Mouse (Mus musculus): ENCODE data around the gene Exosc9. TPM values are rescaled to one million over a fixed set of nuclear protein-coding genes. Genes with fewer than 3 reads are reported as not detected.
A peak's percentile ranks its signal among the peaks of the same experiment; 100 is the strongest.

Gene Exosc9
- polyA plus RNA-seq, 1 experiment from 2014 or later = 32.7 TPM

GRCm38 (mm10) chr3:36531979-36532542 is 20.3 kb upstream of the Exosc9 start:
- H3K4me2 ChIP-seq (replicated peaks; ENCODE audit: low read depth, low read length) = peak overlapping the region; percentile 69
- no peaks in the 10 kb centered on the region for H3K36me3 ChIP-seq (ENCODE audit: insufficient read depth, low read length)
- peak; percentile 54 for DNase-seq (ENCODE audit: low spot score)
- 0 out of 2 replicates have a peak, but pooled peaks have one; percentile 4 for ATAC-seq
- H3K4me1 ChIP-seq (ENCODE audit: insufficient read depth, low read depth, low read length) = peaks cover 15% of the 10 kb centered on the region; the same call in 1 of the 2 replicates
- H3K9ac ChIP-seq (replicated peaks; ENCODE audit: low read depth) = peak overlapping the region; percentile 26; the same call in 1 of the 2 replicates
- H3K9me3 ChIP-seq (ENCODE audit: low read length) = no peaks in the 10 kb centered on the region
- H3K4me3 ChIP-seq (ENCODE audit: low read depth, low read length) = peak overlapping the region; percentile 42
- H3K27me3 ChIP-seq (replicated peaks; ENCODE audit: insufficient read depth, low read length) = no peaks in the 10 kb centered on the region
- TF ChIP-seq CTCF (IDR thresholded peaks at IDR 0.05) = no peak
- no peak for TF ChIP-seq EP300 (IDR thresholded peaks at IDR 0.05)
- H3K27ac ChIP-seq (ENCODE audit: low read length) = no peak overlapping the region
- 4% methylated on average over 18 of the region's 18 CpGs for WGBS

GRCm38 (mm10) chr3:36532738-36533137 is 19.7 kb upstream of the Exosc9 start:
- peak overlapping the region; percentile 69; the same call in 1 of the 2 replicates for H3K4me2 ChIP-seq (replicated peaks; ENCODE audit: low read depth, low read length)

GRCm38 (mm10) chr3:36533201-36533672 is 19.2 kb upstream of the Exosc9 start:
- H3K4me1 ChIP-seq (ENCODE audit: insufficient read depth, low read depth, low read length) = peaks cover 15% of the 10 kb centered on the region; the same call in 1 of the 2 replicates
- peak overlapping the region; percentile 34; the same call in 1 of the 2 replicates for H3K27ac ChIP-seq (ENCODE audit: low read length)
- no peaks in the 10 kb centered on the region for H3K9me3 ChIP-seq (ENCODE audit: low read length)
- no peak overlapping the region for H3K4me2 ChIP-seq (replicated peaks; ENCODE audit: low read depth, low read length)
- ATAC-seq (peak; percentile 56), DNase-seq (ENCODE audit: low spot score) (peak; percentile 59)
- WGBS = 0% methylated on average over 1 of the region's 1 CpGs
- no peak overlapping the region for H3K4me3 ChIP-seq (ENCODE audit: low read depth, low read length)
- H3K36me3 ChIP-seq (ENCODE audit: insufficient read depth, low read length) = no peaks in the 10 kb centered on the region
- H3K27me3 ChIP-seq (replicated peaks; ENCODE audit: insufficient read depth, low read length) = no peaks in the 10 kb centered on the region
- H3K9ac ChIP-seq (replicated peaks; ENCODE audit: low read depth) = no peak overlapping the region
- no peak for TF ChIP-seq CTCF (IDR thresholded peaks at IDR 0.05)
- no peak for TF ChIP-seq EP300 (IDR thresholded peaks at IDR 0.05)

More at GRCm38 (mm10) chr3:36532738-36533137, 19.7 kb upstream of the Exosc9 start:
- no peaks in the 10 kb centered on the region for H3K36me3 ChIP-seq (ENCODE audit: insufficient read depth, low read length)
- TF ChIP-seq EP300 (IDR thresholded peaks at IDR 0.05) (no peak), CTCF (IDR thresholded peaks at IDR 0.05) (no peak)
- DNase-seq (ENCODE audit: low spot score) = peak; percentile 17
- no peak for ATAC-seq
- no peaks in the 10 kb centered on the region for H3K9me3 ChIP-seq (ENCODE audit: low read length)
- WGBS = 18% methylated on average over 7 of the region's 7 CpGs
- H3K4me3 ChIP-seq (ENCODE audit: low read depth, low read length) = no peak overlapping the region
- peaks cover 15% of the 10 kb centered on the region; the same call in 1 of the 2 replicates for H3K4me1 ChIP-seq (ENCODE audit: insufficient read depth, low read depth, low read length)
- no peaks in the 10 kb centered on the region for H3K27me3 ChIP-seq (replicated peaks; ENCODE audit: insufficient read depth, low read length)
- H3K27ac ChIP-seq (ENCODE audit: low read length) = no peak overlapping the region
- H3K9ac ChIP-seq (replicated peaks; ENCODE audit: low read depth) = no peak overlapping the region

GRCm38 (mm10) chr3:36536041-36536440 is 16.4 kb upstream of the Exosc9 start:
- no peaks in the 10 kb centered on the region for H3K27me3 ChIP-seq (replicated peaks; ENCODE audit: insufficient read depth, low read length)
- no peaks in the 10 kb centered on the region for H3K9me3 ChIP-seq (ENCODE audit: low read length)
- DNase-seq (ENCODE audit: low spot score) = no peak
- no peak overlapping the region for H3K9ac ChIP-seq (replicated peaks; ENCODE audit: low read depth)
- no peak for ATAC-seq
- H3K4me1 ChIP-seq (ENCODE audit: insufficient read depth, low read depth, low read length) = peaks cover 12% of the 10 kb centered on the region; the same call in 1 of the 2 replicates
- TF ChIP-seq EP300 (IDR thresholded peaks at IDR 0.05) (no peak), CTCF (IDR thresholded peaks at IDR 0.05) (no peak)
- H3K27ac ChIP-seq (ENCODE audit: low read length) = no peak overlapping the region
- WGBS = 70% methylated on average over 12 of the region's 12 CpGs
- no peaks in the 10 kb centered on the region for H3K36me3 ChIP-seq (ENCODE audit: insufficient read depth, low read length)
- no peak overlapping the region for H3K4me2 ChIP-seq (replicated peaks; ENCODE audit: low read depth, low read length)
- H3K4me3 ChIP-seq (ENCODE audit: low read depth, low read length) = no peak overlapping the region

- ATAC-seq (no peak), DNase-seq (ENCODE audit: low spot score) (no peak)
- no peak overlapping the region for H3K4me2 ChIP-seq (replicated peaks; ENCODE audit: low read depth, low read length)
- peaks cover 4% of the 10 kb centered on the region; the same call in 1 of the 2 replicates for H3K4me1 ChIP-seq (ENCODE audit: insufficient read depth, low read depth, low read length)
- TF ChIP-seq CTCF (IDR thresholded peaks at IDR 0.05) = no peak
- no peak for TF ChIP-seq EP300 (IDR thresholded peaks at IDR 0.05)
- no peaks in the 10 kb centered on the region for H3K9me3 ChIP-seq (ENCODE audit: low read length)
- WGBS = 74% methylated on average over 4 of the region's 4 CpGs
- H3K27me3 ChIP-seq (replicated peaks; ENCODE audit: insufficient read depth, low read length) = no peaks in the 10 kb centered on the region
- no peak overlapping the region for H3K27ac ChIP-seq (ENCODE audit: low read length)
- H3K4me3 ChIP-seq (ENCODE audit: low read depth, low read length) = no peak overlapping the region
- no peak overlapping the region for H3K9ac ChIP-seq (replicated peaks; ENCODE audit: low read depth)
- H3K36me3 ChIP-seq (ENCODE audit: insufficient read depth, low read length) = no peaks in the 10 kb centered on the region
These were observed 14.5 kb upstream of the Exosc9 start for GRCm38 (mm10) chr3:36537701-36538470.

- Histone ChIP-seq H3K27ac (ENCODE audit: low read length) (no peak overlapping the region), H3K4me1 (ENCODE audit: insufficient read depth, low read depth, low read length) (no peaks in the 10 kb centered on the region), H3K4me3 (ENCODE audit: low read depth, low read length) (no peak overlapping the region), H3K27me3 (replicated peaks; ENCODE audit: insufficient read depth, low read length) (no peaks in the 10 kb centered on the region), H3K9ac (replicated peaks; ENCODE audit: low read depth) (no peak overlapping the region), H3K4me2 (replicated peaks; ENCODE audit: low read depth, low read length) (no peak overlapping the region), H3K9me3 (ENCODE audit: low read length) (no peaks in the 10 kb centered on the region), H3K36me3 (ENCODE audit: insufficient read depth, low read length) (no peaks in the 10 kb centered on the region)
- WGBS = 35% methylated on average over 2 of the region's 2 CpGs
- TF ChIP-seq EP300 (IDR thresholded peaks at IDR 0.05) (no peak), CTCF (IDR thresholded peaks at IDR 0.05) (no peak)
- ATAC-seq = no peak
- no peak for DNase-seq (ENCODE audit: low spot score)
These were observed 11.7 kb upstream of the Exosc9 start for GRCm38 (mm10) chr3:36540756-36541155.

All from lung, postnatal 0 days (tissue).